Mouse (Mus musculus) kidney, postnatal 0 days (tissue): ENCODE results near the gene Shd. TPM values are rescaled to one million over a fixed set of nuclear protein-coding genes. Genes with fewer than 3 reads are reported as not detected.

Source experiments
- ATAC-seq: fragments of 200-750 bp; cut with Nextera tagmentation; replicated peaks from 2 replicates; pipeline ENCODE4 v1.8.0; 2017; ENCODE audit warnings: low read depth, moderate number of reproducible peaks, moderate TSS enrichment, moderate library complexity; ENCODE audit not compliant: low FRiP score
- DNase-seq: peaks from one replicate; pipeline ENCODE4 v3.0.0-alpha.2; 2016; ENCODE audit warnings: low spot score
- H3K27ac ChIP-seq: fragments of 300-500 bp; sonication (generic); 2 replicates; pipeline ENCODE4 v1.5.1; 2014; ENCODE audit warnings: mild to moderate bottlenecking
- H3K27me3 ChIP-seq: fragments of 300-500 bp; sonication (generic); 2 replicates; pipeline ENCODE4 v1.6.1; 2014; ENCODE audit warnings: low read length, mixed read lengths; ENCODE audit not compliant: insufficient read depth
- H3K36me3 ChIP-seq: fragments of 300-500 bp; sonication (generic); 2 replicates; pipeline ENCODE4 v1.6.1; 2014; ENCODE audit warnings: low read length, mixed read lengths; ENCODE audit not compliant: insufficient read depth
- H3K4me1 ChIP-seq: fragments of 300-500 bp; sonication (generic); replicated peaks from 2 replicates; pipeline ENCODE4 v1.6.1; 2014; ENCODE audit warnings: antibody characterized with exemption, low read length, mixed read lengths; ENCODE audit not compliant: insufficient read depth
- H3K4me2 ChIP-seq: fragments of 300-500 bp; sonication (generic); 2 replicates; pipeline ENCODE4 v1.6.1; 2014; ENCODE audit warnings: mild to moderate bottlenecking, low read length, moderate library complexity, mixed read lengths
- H3K4me3 ChIP-seq: fragments of 300-500 bp; sonication (generic); replicated peaks from 2 replicates; pipeline ENCODE4 v1.5.1; 2014; ENCODE audit warnings: low read depth, low read length
- H3K9ac ChIP-seq: fragments of 300-500 bp; sonication (generic); 2 replicates; pipeline ENCODE4 v1.6.1; 2014; ENCODE audit warnings: low read depth, low read length
- H3K9me3 ChIP-seq: fragments of 300-500 bp; sonication (generic); replicated peaks from 2 replicates; pipeline ENCODE4 v1.6.1; 2016; ENCODE audit warnings: low read length, inconsistent platforms, mixed read lengths
- CTCF ChIP-seq: IDR thresholded peaks from 2 replicates; pipeline ENCODE4 v1.5.1; 2016; ENCODE audit warnings: antibody characterized with exemption, low read depth, mild to moderate bottlenecking, moderate library complexity
- WGBS: fragments of 180-500 bp; shearing (Covaris S2); extraction: QIAGEN DNeasy Blood & Tissue Kit; methylation state at CpG from one replicate; pipeline ENCODE4 v1.1.7; 2014; 5-methylcytosine and 5-hydroxymethylcytosine counted together
- polyA plus RNA-seq: library from polyadenylated mRNA; unstranded; fragments of >200 nt; fragmentation: Nextera tagmentation; extraction: Ambion mirVana; gene quantifications from 2 replicates; pipeline ENCODE4 v1.2.1, GENCODE M21; 2015

The Shd gene
- polyA plus RNA-seq, 1 experiment from 2014 or later: 54.2 TPM

- H3K4me1 ChIP-seq: peaks cover 10% of the 10 kb centered on the region
- H3K9ac ChIP-seq: no peak overlapping the region
- H3K9me3 ChIP-seq: no peaks in the 10 kb centered on the region
- peaks cover 22% of the 10 kb centered on the region; the same call in 1 of the 2 replicates for H3K36me3 ChIP-seq
- WGBS: 76% methylated on average over 14 of the region's 14 CpGs
- no peaks in the 10 kb centered on the region for H3K27me3 ChIP-seq
- no peak for DNase-seq
- no peak overlapping the region for H3K4me3 ChIP-seq
- no peak for ATAC-seq
- H3K4me2 ChIP-seq: no peak overlapping the region
- H3K27ac ChIP-seq: no peak overlapping the region
- no peak for TF ChIP-seq CTCF
Observed at GRCm38 (mm10) chr17:55963171-55963570, 7.1 kb upstream of the Shd start.

GRCm38 (mm10) chr17:55964496-55964895 lies 5.8 kb upstream of the Shd start:
- peaks cover 22% of the 10 kb centered on the region; the same call in 1 of the 2 replicates for H3K36me3 ChIP-seq
- H3K27ac ChIP-seq: 0 out of 2 replicates have a peak overlapping the region, but pooled peaks have one; percentile 25
- no peak overlapping the region for H3K4me2 ChIP-seq
- H3K4me3 ChIP-seq: no peak overlapping the region
- WGBS: 89% methylated on average over 10 of the region's 10 CpGs
- ATAC-seq (no peak), DNase-seq (no peak)
- H3K9me3 ChIP-seq: no peaks in the 10 kb centered on the region
- TF ChIP-seq CTCF: no peak
- H3K27me3 ChIP-seq: no peaks in the 10 kb centered on the region
- H3K4me1 ChIP-seq: peaks cover 7% of the 10 kb centered on the region; the same call in 1 of the 2 replicates
- H3K9ac ChIP-seq: no peak overlapping the region

GRCm38 (mm10) chr17:55964996-55965395 lies 5.3 kb upstream of the Shd start:
- no peaks in the 10 kb centered on the region for H3K27me3 ChIP-seq
- no peak overlapping the region for H3K4me2 ChIP-seq
- peaks cover 7% of the 10 kb centered on the region; the same call in 1 of the 2 replicates for H3K4me1 ChIP-seq
- WGBS: 78% methylated on average over 9 of the region's 9 CpGs
- H3K36me3 ChIP-seq: peaks cover 22% of the 10 kb centered on the region; the same call in 1 of the 2 replicates
- H3K9ac ChIP-seq: no peak overlapping the region
- peak; percentile 18; the same call in 1 of the 2 replicates for TF ChIP-seq CTCF
- no peak overlapping the region for H3K27ac ChIP-seq
- H3K4me3 ChIP-seq: no peak overlapping the region
- no peaks in the 10 kb centered on the region for H3K9me3 ChIP-seq
- DNase-seq (no peak), ATAC-seq (no peak)

- no peak for TF ChIP-seq CTCF
- Histone ChIP-seq H3K4me1 (peaks cover 12% of the 10 kb centered on the region), H3K9ac (no peak overlapping the region), H3K36me3 (peaks cover 22% of the 10 kb centered on the region; the same call in 1 of the 2 replicates), H3K4me3 (no peak overlapping the region), H3K27me3 (no peaks in the 10 kb centered on the region), H3K4me2 (no peak overlapping the region), H3K27ac (no peak overlapping the region), H3K9me3 (no peaks in the 10 kb centered on the region)
- no peak for ATAC-seq
- WGBS: 92% methylated on average over 4 of the region's 4 CpGs
- no peak for DNase-seq
Observed at GRCm38 (mm10) chr17:55967186-55967585, 3.1 kb upstream of the Shd start.

- no peak for DNase-seq
- 63% methylated on average over 7 of the region's 7 CpGs for WGBS
- peak overlapping the region; percentile 47; the same call in 1 of the 2 replicates for H3K27ac ChIP-seq
Observed at GRCm38 (mm10) chr17:55968210-55968609, 2.1 kb upstream of the Shd start.

GRCm38 (mm10) chr17:55969560-55969959 lies 707 bp upstream of the Shd start:
- Histone ChIP-seq H3K4me2 (peak overlapping the region; percentile 89; the same call in 1 of the 2 replicates), H3K4me3 (no peak overlapping the region), H3K36me3 (peaks cover 17% of the 10 kb centered on the region; the same call in 1 of the 2 replicates), H3K9ac (no peak overlapping the region), H3K27me3 (no peaks in the 10 kb centered on the region), H3K4me1 (peaks cover 12% of the 10 kb centered on the region), H3K27ac (peak overlapping the region; percentile 50), H3K9me3 (no peaks in the 10 kb centered on the region)
- no peak for ATAC-seq
- no peak for TF ChIP-seq CTCF
- WGBS: 48% methylated on average over 14 of the region's 14 CpGs
- no peak for DNase-seq

More at GRCm38 (mm10) chr17:55968210-55968609, 2.1 kb upstream of the Shd start:
- no peak for ATAC-seq
- H3K4me3 ChIP-seq: no peak overlapping the region
- peaks cover 22% of the 10 kb centered on the region; the same call in 1 of the 2 replicates for H3K36me3 ChIP-seq
- no peaks in the 10 kb centered on the region for H3K27me3 ChIP-seq
- no peaks in the 10 kb centered on the region for H3K9me3 ChIP-seq
- no peak overlapping the region for H3K9ac ChIP-seq
- TF ChIP-seq CTCF: no peak
- peaks cover 12% of the 10 kb centered on the region for H3K4me1 ChIP-seq
- H3K4me2 ChIP-seq: no peak overlapping the region
